Mouse (Mus musculus) frontal cortex, adult 2 months (tissue): ENCODE measurements around the gene Ube2n. TPM values are rescaled to one million over a fixed set of nuclear protein-coding genes. Genes with fewer than 3 reads are reported as not detected.
A peak's percentile ranks its signal among the peaks of the same experiment; 100 is the strongest.

ENCODE experiments used
- DNase-seq, 2 experiments: peaks; one replicate each; pipeline ENCODE4 v3.0.0; 2022; ENCODE audit warnings: low spot score in 1 of 2; ENCODE audit errors: extremely low spot score in 1 of 2
- polyA plus RNA-seq: library from polyadenylated mRNA; depleted of rRNA; stranded (reverse); fragments of >200 nt; gene quantifications from 2 replicates; pipeline ENCODE4 v1.2.3, GENCODE M21; 2012

The Ube2n gene
- polyA plus RNA-seq, 1 experiment = 165 TPM

DNA sequence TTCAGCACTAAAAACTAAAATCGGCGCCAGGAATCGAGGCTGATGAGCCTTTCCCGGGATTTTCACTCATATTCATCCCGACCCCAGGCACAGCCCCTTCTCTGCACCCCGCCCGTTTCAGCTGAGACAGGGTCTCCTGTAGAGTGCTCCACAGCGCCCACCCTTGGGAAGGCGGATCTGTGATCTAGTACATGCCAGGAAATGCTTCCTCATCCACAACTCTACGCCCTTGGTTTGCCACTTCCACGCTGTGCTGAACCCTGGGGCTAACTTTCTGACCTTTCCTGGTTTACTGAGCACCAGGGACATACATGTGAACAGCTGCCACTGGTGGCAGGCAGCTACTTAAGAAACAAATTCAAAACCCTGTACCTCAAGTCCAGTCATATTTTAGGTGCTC, 40.9 kb downstream of the Ube2n start:
- DNase-seq = no peak

DNA sequence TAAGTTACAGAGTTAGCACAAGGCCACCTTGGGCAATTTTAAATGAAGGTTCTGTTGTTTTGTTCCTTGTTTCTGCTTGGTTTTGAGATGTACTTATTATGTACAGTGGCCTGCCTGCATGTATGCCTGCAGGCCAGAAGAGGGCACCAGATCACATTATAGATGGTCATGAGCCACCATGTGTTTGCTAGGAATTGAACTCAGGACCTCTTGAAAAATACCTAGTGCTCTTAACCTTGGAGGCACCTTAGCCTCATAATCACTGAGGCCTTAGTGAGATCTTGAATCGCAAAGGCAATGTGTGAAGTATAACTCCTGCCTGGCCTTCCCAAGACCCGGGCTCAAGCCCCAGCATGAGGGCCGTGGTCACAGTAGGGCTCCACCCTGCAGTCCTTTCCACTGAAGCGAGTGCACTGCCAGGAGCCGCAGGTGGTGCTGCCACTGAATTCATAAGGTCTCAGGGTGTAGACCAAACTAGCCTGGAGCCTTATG, 42.4 kb downstream of the Ube2n start:
- no peak for DNase-seq

GRCm38 (mm10) chr10:95559426-95559825, 44.5 kb downstream of the Ube2n start:
- DNase-seq = no peak

- no peak for DNase-seq
Observed at GRCm38 (mm10) chr10:95560394-95560983, 45.5 kb downstream of the Ube2n start.

GRCm38 (mm10) chr10:95561616-95562015, 46.7 kb downstream of the Ube2n start:
- DNase-seq = no peak

DNA sequence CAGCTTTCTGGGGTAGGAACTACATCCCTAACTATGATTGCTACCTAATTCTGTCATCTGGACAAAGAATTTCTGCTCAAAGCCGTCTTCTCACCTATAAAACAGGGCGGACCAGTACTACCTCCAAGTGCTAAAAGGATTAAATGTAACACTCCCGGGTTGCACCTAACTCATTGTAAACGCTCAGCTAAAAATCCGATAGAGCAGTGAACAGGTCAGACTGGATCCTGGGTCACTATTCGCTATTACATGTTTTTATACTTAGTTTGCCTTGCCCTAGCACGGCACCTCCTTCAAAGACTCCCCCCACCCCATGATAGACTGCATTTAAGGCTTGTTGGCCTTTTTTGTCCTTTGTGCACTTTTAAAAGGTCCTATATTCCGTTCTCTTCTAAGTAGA, 47.5 kb downstream of the Ube2n start:
- no peak for DNase-seq

- no peak for DNase-seq
Observed at GRCm38 (mm10) chr10:95562859-95563841, 48.2 kb downstream of the Ube2n start.

DNA sequence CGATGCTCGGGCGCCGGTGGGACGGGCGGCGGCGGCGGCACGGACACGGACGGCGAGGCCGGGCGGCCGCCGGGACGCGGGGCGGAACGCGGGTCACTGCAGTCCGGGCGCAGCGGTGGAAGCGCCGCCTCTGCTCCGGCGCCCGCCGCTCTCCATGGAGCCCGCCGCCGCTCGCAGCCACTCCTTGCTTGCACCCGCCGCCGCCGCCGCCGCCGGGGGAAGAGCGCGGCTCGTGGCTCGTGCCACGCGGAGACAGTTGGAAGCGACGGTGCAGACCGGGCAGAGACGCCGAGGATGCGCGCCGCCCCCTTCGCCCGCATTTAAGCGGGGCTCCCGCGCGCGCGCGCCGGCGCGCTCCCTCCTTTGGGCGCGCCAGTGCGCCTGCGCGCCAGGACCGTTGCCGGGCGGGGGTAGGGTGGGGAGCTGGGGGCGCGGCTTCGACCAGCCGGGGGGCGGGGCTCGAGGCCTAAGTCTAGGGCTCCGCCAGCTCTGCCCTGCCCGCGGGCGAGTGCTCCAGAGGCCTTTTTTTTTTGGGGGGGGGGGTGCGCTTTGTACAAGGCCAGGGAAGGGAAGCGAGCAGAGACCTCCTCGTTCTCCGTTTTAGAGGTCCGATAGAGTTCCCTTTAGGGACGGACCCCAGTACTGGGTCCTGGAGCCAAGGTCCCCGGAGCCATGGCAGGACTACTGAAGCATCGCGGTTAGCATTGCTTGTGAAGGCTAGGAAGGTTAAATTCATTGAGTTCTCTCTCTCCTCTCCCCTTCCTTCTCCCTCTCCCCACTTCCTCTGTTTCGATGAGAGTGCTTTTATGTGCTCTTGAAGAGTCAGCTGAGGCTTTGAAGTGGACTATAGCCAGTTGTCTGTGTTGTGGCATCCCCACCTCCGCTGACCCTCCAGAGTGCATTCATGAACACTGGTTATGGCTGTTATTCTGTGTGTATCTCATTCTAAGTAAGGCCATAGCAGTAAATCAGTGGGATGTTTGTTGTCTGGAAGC, 49.2 kb downstream of the Ube2n start, which contains the start of gene Nudt4:
Gene Nudt4 (minus strand): TSS at position 296 of the 995 bp plus-strand sequence.
- DNase-seq = peak in 1 of 2 experiments; percentile 84

DNA sequence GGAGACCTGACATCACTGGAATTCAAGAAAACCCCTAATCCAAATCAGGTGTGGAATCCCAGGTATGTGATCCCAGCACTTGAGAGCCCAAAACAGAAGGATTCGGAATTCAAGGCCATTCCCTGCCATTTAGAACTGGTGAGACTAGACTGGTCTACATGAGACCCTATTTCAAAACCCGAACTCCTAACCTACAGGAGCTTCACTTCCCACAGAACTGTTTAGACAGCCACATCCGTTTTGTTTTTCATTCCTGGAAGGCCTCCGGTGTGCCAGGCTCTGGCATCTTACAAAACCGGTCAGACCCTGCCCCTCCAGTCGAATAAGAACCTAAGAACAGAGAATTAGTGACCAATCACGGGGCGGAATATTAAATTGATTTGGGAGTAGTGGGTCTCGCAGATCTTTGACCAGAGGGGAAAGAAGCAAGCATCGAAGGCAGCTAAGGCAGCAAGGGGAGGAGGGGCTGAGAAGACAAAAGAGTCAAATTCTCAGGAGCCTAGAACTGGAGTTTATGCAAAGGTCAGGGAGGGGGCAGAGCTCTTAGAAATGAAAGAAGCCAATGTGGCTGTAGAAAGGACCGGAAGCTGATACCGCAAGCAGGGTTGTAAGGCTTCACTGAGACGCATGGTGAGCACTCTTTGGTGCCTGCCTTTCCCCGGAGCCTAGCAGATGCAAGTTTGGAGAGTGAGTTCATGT, 50.4 kb downstream of the Ube2n start:
- no peak for DNase-seq

DNA sequence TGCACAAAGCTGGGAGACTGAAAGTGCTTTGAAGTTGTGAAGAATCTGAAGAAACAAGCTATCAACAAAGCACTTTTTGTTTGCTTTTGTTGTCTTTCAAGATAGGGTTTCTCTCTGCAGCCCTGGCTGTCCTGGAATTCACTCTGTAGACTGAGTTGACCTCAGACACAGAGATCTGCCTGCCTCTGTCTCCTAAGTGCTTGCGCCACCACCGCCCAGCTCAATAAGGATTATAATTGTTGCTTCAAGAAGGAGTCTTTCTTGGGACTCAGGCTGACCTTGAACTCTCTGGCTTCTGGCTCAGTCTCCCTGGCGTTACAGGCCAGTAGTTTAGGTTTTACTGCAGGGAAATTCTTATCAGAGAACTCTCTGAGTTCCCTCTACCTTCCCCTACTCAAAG, 51.8 kb downstream of the Ube2n start:
- no peak for DNase-seq

- DNase-seq = no peak
Observed at GRCm38 (mm10) chr10:95567550-95567949, 52.6 kb downstream of the Ube2n start.

GRCm38 (mm10) chr10:95568016-95568415, 53.1 kb downstream of the Ube2n start:
- no peak for DNase-seq

DNA sequence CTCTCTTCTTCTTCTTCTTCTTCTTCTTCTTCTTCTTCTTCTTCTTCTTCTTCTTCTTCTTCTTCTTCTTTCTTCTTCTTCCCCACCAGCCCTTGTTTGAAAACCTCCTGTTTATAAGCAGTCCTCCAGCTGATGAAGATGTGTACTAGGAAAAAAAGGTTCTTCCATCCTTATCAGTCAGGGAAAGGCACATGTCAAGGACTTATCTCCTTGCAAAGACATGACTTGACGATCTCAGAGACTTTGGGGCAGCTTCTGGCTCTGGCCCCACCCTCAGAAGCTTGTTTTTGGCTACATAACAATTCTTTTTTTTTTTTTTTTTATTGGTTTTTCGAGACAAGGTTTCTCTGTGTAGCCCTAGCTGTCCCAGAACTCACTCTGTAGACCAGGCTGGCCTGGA, 54.5 kb downstream of the Ube2n start:
- no peak for DNase-seq

- no peak for DNase-seq
Observed at GRCm38 (mm10) chr10:95574994-95575393, 60.0 kb downstream of the Ube2n start.

DNA sequence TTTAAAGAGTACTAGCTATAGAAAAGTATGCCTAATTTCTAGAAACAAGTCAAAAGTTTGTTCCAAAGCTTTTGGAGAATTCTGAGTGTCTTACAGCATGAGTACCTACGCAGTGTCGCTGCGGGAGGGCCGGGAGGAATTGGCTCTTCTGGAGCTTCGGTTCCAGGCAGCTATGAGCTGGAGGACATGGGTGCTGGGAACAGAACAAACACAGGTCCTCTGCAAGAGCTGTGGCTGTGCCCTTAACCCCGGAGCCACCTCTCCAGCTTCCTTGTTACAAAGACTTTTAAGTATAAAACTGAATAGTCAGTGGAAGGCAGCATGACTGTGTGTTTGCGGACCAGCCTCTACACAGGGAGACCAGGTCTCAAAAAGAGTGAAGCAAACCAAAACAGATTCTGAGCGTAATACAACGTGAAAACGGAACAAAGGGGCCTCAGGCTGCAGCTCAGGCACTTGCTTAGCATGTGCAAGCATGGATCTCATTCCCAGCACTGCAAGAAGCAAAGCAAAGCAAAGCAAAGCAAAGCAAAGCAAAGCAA, 61.0 kb downstream of the Ube2n start:
- DNase-seq = no peak

DNA sequence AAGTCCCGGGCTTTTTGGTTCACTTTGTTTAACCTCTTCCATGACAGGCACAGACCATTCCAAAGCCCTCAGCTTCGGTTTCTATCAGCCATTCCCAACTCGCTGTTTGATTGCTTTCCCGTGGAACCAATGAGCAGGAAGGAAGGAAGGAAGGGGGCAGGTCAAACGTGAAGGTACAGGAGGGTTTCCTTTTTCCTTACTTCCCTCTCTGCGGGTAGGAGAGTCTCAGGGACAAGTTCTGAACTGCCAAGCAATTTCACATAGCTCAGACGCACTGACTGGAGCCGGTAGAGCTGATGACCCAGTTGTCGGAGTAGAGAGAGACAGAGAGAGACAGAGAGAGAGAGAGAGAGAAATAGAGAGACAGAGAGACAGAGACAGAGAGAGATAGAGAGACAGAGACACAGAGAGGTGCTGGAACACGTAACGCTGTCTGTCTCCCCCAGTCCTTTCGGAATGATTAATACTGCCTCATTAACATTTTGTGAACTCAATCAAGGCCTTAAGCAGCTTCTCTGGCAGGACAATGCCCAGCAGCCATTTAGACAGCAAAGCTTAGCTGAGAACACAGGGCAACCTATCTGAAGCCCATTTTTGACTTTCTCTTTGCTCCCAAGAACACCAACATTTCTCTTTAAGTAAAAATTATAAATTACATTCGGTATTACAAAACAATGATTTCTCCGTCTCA, 62.1 kb downstream of the Ube2n start:
- DNase-seq = no peak

DNA sequence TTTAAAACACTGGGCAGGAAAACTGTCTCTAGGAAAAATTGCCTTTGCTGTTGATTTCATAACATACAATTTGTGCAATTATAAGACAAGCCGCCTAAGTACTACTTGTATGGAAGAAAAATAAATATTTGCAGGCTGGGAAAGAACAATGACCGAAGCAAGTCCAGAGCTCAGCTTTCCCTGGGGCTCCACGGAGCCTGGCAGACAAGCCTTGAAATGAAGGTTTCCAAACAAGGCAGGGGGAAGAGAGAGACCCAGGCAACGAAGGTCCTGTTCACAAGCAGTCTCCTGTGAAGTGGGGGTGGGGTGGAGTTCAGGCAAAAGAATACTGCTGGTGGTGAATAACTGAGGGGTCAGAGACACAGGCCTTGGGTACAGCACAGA, 62.6 kb downstream of the Ube2n start:
- no peak for DNase-seq

GRCm38 (mm10) chr10:95585554-95585953, 70.6 kb downstream of the Ube2n start:
- no peak for DNase-seq
